Mouse (Mus musculus) liver, embryonic 14.5 days (tissue): ENCODE data around the gene Kcnab2. TPM values are rescaled to one million over a fixed set of nuclear protein-coding genes. Genes with fewer than 3 reads are reported as not detected.
A peak's percentile ranks its signal among the peaks of the same experiment; 100 is the strongest.

Source experiments
- ATAC-seq: fragments of 200-750 bp; cut with Nextera tagmentation; 2 replicates; pipeline ENCODE4 v1.8.0; 2017; ENCODE audit warnings: moderate number of reproducible peaks, mild to moderate bottlenecking, moderate library complexity; ENCODE audit not compliant: insufficient read depth
- DNase-seq, 3 experiments: peaks; one replicate each; pipeline ENCODE4 v3.0.0-alpha.2; 2012 to 2013; ENCODE audit warnings: low read depth in 3 of 3, low spot score in 3 of 3
- H3K27ac ChIP-seq: fragments of 300-500 bp; sonication (generic); 2 replicates; pipeline ENCODE4 v1.5.1; 2014; ENCODE audit warnings: moderate library complexity, mild to moderate bottlenecking, control low read depth, inconsistent platforms
- H3K27me3 ChIP-seq: fragments of 300-500 bp; sonication (generic); 2 replicates; pipeline ENCODE4 v1.6.1; 2014; ENCODE audit warnings: mild to moderate bottlenecking, low read length, moderate library complexity; ENCODE audit not compliant: control insufficient read depth, insufficient read depth
- H3K36me3 ChIP-seq: fragments of 300-500 bp; sonication (generic); replicated peaks from 2 replicates; pipeline ENCODE4 v1.6.1; 2014; ENCODE audit warnings: low read depth; ENCODE audit not compliant: control insufficient read depth, insufficient read depth
- H3K4me1 ChIP-seq, 2 experiments: fragments of 200-500 bp in 1 of 2; fragments of 300-500 bp in 1 of 2; sonication (generic) in 1 of 2; replicated peaks; 2 replicates each; pipeline ENCODE4 v1.6.1; 2012 to 2014; ENCODE audit warnings: antibody characterized with exemption in 1 of 2, inconsistent platforms in 1 of 2, low read length in 1 of 2; ENCODE audit not compliant: control insufficient read depth in 2 of 2, insufficient read depth in 2 of 2
- H3K4me2 ChIP-seq: fragments of 300-500 bp; sonication (generic); 2 replicates; pipeline ENCODE4 v1.6.1; 2014; ENCODE audit warnings: low read depth, mild to moderate bottlenecking, control low read depth, moderate library complexity
- H3K4me3 ChIP-seq, 2 experiments: fragments of 200-500 bp in 1 of 2; fragments of 300-500 bp in 1 of 2; sonication (generic) in 1 of 2; 2 replicates each; pipeline ENCODE4 v1.5.1; 2012 to 2014; ENCODE audit warnings: low read depth in 2 of 2, low read length in 2 of 2, mild to moderate bottlenecking in 2 of 2, control low read depth in 1 of 2, inconsistent platforms in 1 of 2, moderate library complexity in 1 of 2; ENCODE audit not compliant: insufficient read depth in 1 of 2
- H3K9ac ChIP-seq: fragments of 300-500 bp; sonication (generic); replicated peaks from 2 replicates; pipeline ENCODE4 v1.6.1; 2014; ENCODE audit warnings: mild to moderate bottlenecking, control low read depth, moderate library complexity
- H3K9me3 ChIP-seq: fragments of 300-500 bp; sonication (generic); 2 replicates; pipeline ENCODE4 v1.6.1; 2016; ENCODE audit warnings: low read length, mixed read lengths; ENCODE audit not compliant: control insufficient read depth
- CTCF ChIP-seq: IDR thresholded peaks from 2 replicates; pipeline ENCODE4 v1.5.1; 2016; ENCODE audit warnings: antibody characterized with exemption, low read depth, control low read depth
- EP300 ChIP-seq: IDR thresholded peaks from 2 replicates; pipeline ENCODE4 v1.6.1; 2016; ENCODE audit warnings: antibody characterized with exemption, low read depth
- WGBS: fragments of 180-500 bp; shearing (Covaris S2); extraction: QIAGEN DNeasy Blood & Tissue Kit; methylation state at CpG from one replicate; pipeline ENCODE4 v1.1.7; 2014; ENCODE audit not compliant: insufficient replicate concordance; 5-methylcytosine and 5-hydroxymethylcytosine counted together
- polyA plus RNA-seq, 2 experiments: library from polyadenylated mRNA; depleted of rRNA in 1 of 2; stranded (reverse) in 1 of 2; unstranded in 1 of 2; fragments of >200 nt; fragmentation: Nextera tagmentation in 1 of 2; extraction: Ambion mirVana in 1 of 2; gene quantifications; 2 replicates each; pipeline versions ENCODE4 v1.2.1 to v1.2.3; 2012 to 2014

Kcnab2 gene
- polyA plus RNA-seq, 2 experiments, result 3.3 to 6.3 TPM

- no peaks in the 10 kb centered on the region for H3K4me1 ChIP-seq
- ATAC-seq (peak; percentile 63; the same call in 1 of the 2 replicates), DNase-seq (peak; percentile 45 to 55 (median 55))
- H3K4me3 ChIP-seq, result no peak overlapping the region
- no peak for TF ChIP-seq EP300
- TF ChIP-seq CTCF, result peak; percentile 85
- no peak overlapping the region for H3K9ac ChIP-seq
- H3K27ac ChIP-seq, result no peak overlapping the region
- no peak overlapping the region for H3K4me2 ChIP-seq
- no peaks in the 10 kb centered on the region for H3K27me3 ChIP-seq
- WGBS, result 14% methylated on average over 9 of the region's 9 CpGs
- no peaks in the 10 kb centered on the region for H3K36me3 ChIP-seq
- H3K9me3 ChIP-seq, result no peaks in the 10 kb centered on the region
These were observed 42.8 kb downstream of the Kcnab2 start for GRCm38 (mm10) chr4:152434836-152435235.

DNA sequence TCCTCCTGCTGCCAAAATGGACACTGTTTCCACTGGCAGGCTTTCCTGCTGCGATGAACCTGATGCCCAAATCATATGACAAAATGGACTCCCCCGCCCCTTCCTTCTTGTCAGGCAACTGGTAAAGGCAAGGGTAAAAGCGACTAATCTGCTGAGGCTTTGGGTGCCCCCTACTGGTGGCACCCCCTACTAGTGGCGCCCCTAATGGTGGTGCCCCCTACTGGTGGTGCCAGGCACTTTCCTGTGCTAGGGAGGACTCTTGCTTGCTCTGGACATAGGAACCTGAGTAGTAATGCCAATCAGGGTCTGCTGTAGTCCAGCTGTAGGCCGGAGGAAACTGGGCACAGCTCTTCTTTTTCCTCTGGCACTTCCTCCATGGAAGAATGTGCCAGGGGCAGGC, 45.4 kb downstream of the Kcnab2 start:
- Histone ChIP-seq H3K4me2 (no peak overlapping the region), H3K9me3 (no peaks in the 10 kb centered on the region), H3K4me3 (no peak overlapping the region), H3K9ac (no peak overlapping the region), H3K27me3 (no peaks in the 10 kb centered on the region), H3K4me1 (no peaks in the 10 kb centered on the region), H3K36me3 (no peaks in the 10 kb centered on the region), H3K27ac (no peak overlapping the region)
- 56% methylated on average over 5 of the region's 5 CpGs for WGBS
- no peak for DNase-seq
- TF ChIP-seq EP300 (no peak), CTCF (peak; percentile 85)
- ATAC-seq, result no peak

DNA sequence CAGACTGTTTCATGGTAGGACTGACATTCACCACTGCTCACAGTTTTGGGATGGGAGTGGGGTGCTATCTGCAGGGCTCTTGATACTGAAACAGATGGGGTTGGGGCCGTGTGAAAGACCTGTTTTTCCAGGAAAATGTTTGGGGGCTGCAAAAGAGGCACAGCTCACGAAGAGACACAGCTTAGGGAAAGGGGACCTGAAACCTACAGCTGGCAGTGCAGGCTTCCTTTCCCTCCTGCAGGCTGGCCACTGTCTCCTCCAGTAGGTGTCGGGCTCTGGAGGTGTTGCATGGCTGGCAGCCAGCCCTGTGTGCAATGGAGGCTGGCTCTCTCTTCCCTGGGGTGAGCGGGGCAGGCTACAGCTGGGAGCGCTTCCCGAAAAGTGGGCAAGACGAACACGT, 49.4 kb downstream of the Kcnab2 start:
- ATAC-seq (no peak), DNase-seq (no peak)
- Histone ChIP-seq H3K4me2 (no peak overlapping the region), H3K4me3 (no peak overlapping the region), H3K36me3 (no peaks in the 10 kb centered on the region), H3K9me3 (no peaks in the 10 kb centered on the region), H3K27ac (no peak overlapping the region), H3K4me1 (no peaks in the 10 kb centered on the region), H3K9ac (no peak overlapping the region), H3K27me3 (no peaks in the 10 kb centered on the region)
- 52% methylated on average over 8 of the region's 8 CpGs for WGBS
- TF ChIP-seq EP300 (no peak), CTCF (no peak)

DNA sequence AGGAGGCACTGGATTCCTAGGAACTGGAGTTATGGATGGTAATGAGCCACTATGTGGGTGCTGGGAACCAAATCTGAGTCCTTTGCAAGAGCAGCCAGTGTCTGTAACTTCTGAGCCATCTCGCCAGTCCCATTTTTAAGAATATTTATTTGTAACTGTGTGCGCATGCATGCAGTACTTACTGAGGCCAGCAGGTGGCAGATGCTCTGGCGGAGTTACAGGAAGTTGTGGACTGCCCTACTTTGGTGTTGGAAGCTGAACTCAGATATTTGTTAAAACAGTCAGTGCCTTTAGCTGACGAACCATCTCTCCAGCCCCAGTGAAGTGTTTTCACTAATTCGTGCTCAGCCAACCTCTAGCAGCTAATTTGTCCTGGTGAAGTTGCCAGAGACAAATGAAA, 52.7 kb downstream of the Kcnab2 start:
- Histone ChIP-seq H3K36me3 (no peaks in the 10 kb centered on the region), H3K9ac (no peak overlapping the region), H3K4me3 (no peak overlapping the region), H3K4me2 (no peak overlapping the region), H3K9me3 (no peaks in the 10 kb centered on the region), H3K4me1 (no peaks in the 10 kb centered on the region), H3K27ac (no peak overlapping the region), H3K27me3 (no peaks in the 10 kb centered on the region)
- TF ChIP-seq EP300 (no peak), CTCF (peak; percentile 81)
- DNase-seq (no peak), ATAC-seq (no peak)
- 60% methylated on average over 5 of the region's 5 CpGs for WGBS

- Histone ChIP-seq H3K9ac (no peak overlapping the region), H3K4me2 (no peak overlapping the region), H3K9me3 (no peaks in the 10 kb centered on the region), H3K27ac (no peak overlapping the region), H3K36me3 (no peaks in the 10 kb centered on the region), H3K4me1 (no peaks in the 10 kb centered on the region), H3K27me3 (no peaks in the 10 kb centered on the region), H3K4me3 (no peak overlapping the region)
- ATAC-seq (no peak), DNase-seq (no peak)
- TF ChIP-seq CTCF, result no peak
- no peak for TF ChIP-seq EP300
- 46% methylated on average over 4 of the region's 4 CpGs for WGBS
These were observed 53.3 kb downstream of the Kcnab2 start for GRCm38 (mm10) chr4:152424341-152424740.

DNA sequence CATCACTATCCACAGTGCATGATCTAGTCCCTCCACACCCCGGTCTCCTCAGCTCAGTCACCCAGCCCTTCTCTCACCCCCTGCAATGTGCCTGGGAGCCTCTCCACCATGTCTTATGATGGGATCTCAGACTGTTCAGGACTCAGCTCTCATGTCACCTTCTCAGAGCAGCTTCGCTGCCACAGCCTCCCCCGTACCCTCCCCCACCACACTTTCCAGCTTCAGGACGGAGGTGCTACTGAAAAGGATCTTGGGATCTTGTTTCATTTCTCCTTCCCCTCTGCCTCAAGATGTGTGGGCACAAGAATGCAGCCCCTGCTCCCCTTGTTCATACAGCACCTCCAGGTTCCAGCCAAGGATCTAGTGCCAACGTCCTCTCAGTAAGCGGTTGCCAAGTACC, 54.1 kb downstream of the Kcnab2 start:
- 80% methylated on average over 6 of the region's 6 CpGs for WGBS
- H3K27me3 ChIP-seq, result no peaks in the 10 kb centered on the region
- no peak overlapping the region for H3K4me3 ChIP-seq
- no peak for ATAC-seq
- no peak overlapping the region for H3K27ac ChIP-seq
- H3K9ac ChIP-seq, result no peak overlapping the region
- H3K4me1 ChIP-seq, result no peaks in the 10 kb centered on the region
- H3K9me3 ChIP-seq, result no peaks in the 10 kb centered on the region
- no peak overlapping the region for H3K4me2 ChIP-seq
- H3K36me3 ChIP-seq, result no peaks in the 10 kb centered on the region
- no peak for DNase-seq
- TF ChIP-seq EP300 (no peak), CTCF (no peak)
